Comparison of ENCODE assay signal across 8 mouse cellular contexts in the genomic region with DNA sequence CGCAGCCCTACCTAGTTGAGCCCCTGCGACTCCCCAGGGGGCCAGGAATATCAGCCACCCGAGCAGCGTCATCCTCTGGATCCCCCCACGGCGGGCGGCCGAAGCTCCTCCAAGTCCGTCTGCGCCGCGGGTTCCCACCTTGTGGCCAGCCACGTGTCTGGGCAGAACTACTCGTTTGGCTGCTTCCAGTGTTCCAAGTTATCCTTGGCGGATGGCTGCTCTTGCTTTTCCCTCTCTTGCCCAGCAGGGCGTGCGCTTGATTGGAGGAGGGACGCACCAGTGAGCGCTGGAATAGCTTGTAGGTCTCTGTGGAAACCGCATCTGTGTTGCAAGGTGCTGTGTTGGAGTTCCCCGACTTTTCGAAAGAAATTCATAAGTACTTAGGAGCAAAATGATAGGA. TPM values are rescaled to one million over a fixed set of nuclear protein-coding genes. Genes with fewer than 3 reads are reported as not detected.
DNase-seq lines count a peak whose midpoint lies in the region; ATAC-seq lines count a peak whose summit lies in the region.

Gene Smpdl3b (minus strand): TSS at position 279 of the 400 bp plus-strand sequence.

- ATAC-seq in cerebellum, adult (ENCODE audit: insufficient number of reproducible peaks, low FRiP score, low TSS enrichment): no peak; the same call in 1 of the 2 replicates
- peak; percentile 92 for ATAC-seq in intestine, embryonic 15.5 days

- intact Hi-C loops in left cerebral cortex, postnatal 36 days (cut with DNase I): no loop called here

- H3K4me3 ChIP-seq in intestine, embryonic 15.5 days (replicated peaks): peak within 1 kb of the TSS; percentile 44

- peak within 1 kb of the TSS; percentile 52 for H3K9ac ChIP-seq in intestine, embryonic 15.5 days

- H3K27me3 ChIP-seq in intestine, embryonic 15.5 days (replicated peaks): no peaks in the 10 kb centered on the region

- peak within 1 kb of the TSS; percentile 96 for H3K4me2 ChIP-seq in intestine, embryonic 15.5 days (replicated peaks)

- 0 out of 2 replicates have a peak, but pooled peaks cover 3% of the 10 kb centered on the region for H3K4me1 ChIP-seq in intestine, embryonic 15.5 days (replicated peaks)

- no peaks in the 10 kb centered on the region for H3K9me3 ChIP-seq in intestine, embryonic 15.5 days

- no peak within 1 kb of the TSS for H3K27ac ChIP-seq in intestine, embryonic 15.5 days

- 2% methylated on average over 22 of the region's 22 CpGs for WGBS in intestine, embryonic 15.5 days

- peak; percentile 22 for DNase-seq in cerebellum, adult 11 months
- peak; percentile 80 for DNase-seq in embryo, embryonic 9.5 days (ENCODE audit: extremely low spot score)
- peak; percentile 68 for DNase-seq in gonadal fat pad, adult 2 months (ENCODE audit: low read depth)
- peak; percentile 73 to 74 for DNase-seq in left cerebral cortex, postnatal 36 days (ENCODE audit: low spot score in 2 of 2)
- DNase-seq in mesoderm, embryonic 11.5 days (ENCODE audit: low read depth, low spot score): peak; percentile 86
- peak; percentile 65 to 77 for DNase-seq in right cerebral cortex, postnatal 36 days (ENCODE audit: low spot score in 2 of 2)

- no peaks in the 10 kb centered on the region for H3K36me3 ChIP-seq in intestine, embryonic 15.5 days

RNA-seq across cellular contexts. Expression of gene Smpdl3b, which starts in this region (rescaled TPM):
- 18.4 and 20.3 TPM in 2 replicates for polyA plus RNA-seq in gonadal fat pad, adult 2 months (2012; rRNA removed)
- polyA plus RNA-seq in intestine, embryonic 15.5 days (2015; fragmentation: Nextera tagmentation; extraction: Ambion mirVana): 5.7 TPM in 2 replicates
- 1 to 10 TPM; 2.5 to 5.0 TPM for total RNA-seq in left cerebral cortex, postnatal 36 days (2021)

Comparison
In these comparisons a context has a peak if more than half of its experiments do, and no peak if none do; other contexts are left out.
1. DNase-seq: peak in every context shown above with its lines; median percentile 86 in mesoderm, embryonic 11.5 days; 80 in embryo, embryonic 9.5 days; 74 in left cerebral cortex, postnatal 36 days; 71 in right cerebral cortex, postnatal 36 days; 68 in gonadal fat pad, adult 2 months; 22 in cerebellum, adult 11 months.